Mouse (Mus musculus) lung, adult 2 months (tissue): ENCODE results near the gene Ccl5. TPM values are rescaled to one million over a fixed set of nuclear protein-coding genes. Genes with fewer than 3 reads are reported as not detected.
A peak's percentile ranks its signal among the peaks of the same experiment; 100 is the strongest.
"Not testable (repeated sequence)": the region's sequence is repeated elsewhere in the genome, so short reads cannot be mapped to it uniquely, and the experiment has no call there.

Experiments
- DNase-seq: peaks from one replicate; pipeline ENCODE4 v3.0.0; 2022
- H3K4me1 ChIP-seq: fragments of 200-500 bp; 2 replicates; pipeline ENCODE4 v1.6.1; 2011; ENCODE audit warnings: low read length; ENCODE audit not compliant: control insufficient read depth, insufficient read depth
- H3K4me3 ChIP-seq: fragments of 200-500 bp; replicated peaks from 2 replicates; pipeline ENCODE3; 2011; ENCODE audit warnings: low read depth, mild to moderate bottlenecking, control low read depth, low read length; ENCODE audit errors: extremely low read depth
- CTCF ChIP-seq: fragments of 200-500 bp; IDR thresholded peaks from 2 replicates; pipeline ENCODE4 v1.5.1; 2011; ENCODE audit warnings: mild to moderate bottlenecking, low read length, control low read depth; ENCODE audit not compliant: insufficient read depth
- POLR2A ChIP-seq: fragments of 200-500 bp; IDR thresholded peaks from 2 replicates; pipeline ENCODE4 v1.6.1; 2011; ENCODE audit warnings: low read depth, mild to moderate bottlenecking, control low read depth, low read length, borderline replicate concordance; ENCODE audit errors: extremely low read depth
- WGBS: fragments of 180-500 bp; shearing (Covaris S2); methylation state at CpG from one replicate; pipeline ENCODE4 v1.1.7; 2018; 5-methylcytosine and 5-hydroxymethylcytosine counted together
- polyA plus RNA-seq: library from polyadenylated mRNA; depleted of rRNA; stranded (reverse); fragments of >200 nt; gene quantifications from 2 replicates; pipeline ENCODE4 v1.2.3, GENCODE M21; 2012

Ccl5 gene
- polyA plus RNA-seq, 1 experiment = 70.3 TPM

- H3K4me3 ChIP-seq = no peak overlapping the region
- no peaks in the 10 kb centered on the region for H3K4me1 ChIP-seq
- TF ChIP-seq CTCF (no peak), POLR2A (no peak)
- DNase-seq = no peak
Observed at GRCm38 (mm10) chr11:83566617-83567016, 36.3 kb upstream of the Ccl5 start.

DNA sequence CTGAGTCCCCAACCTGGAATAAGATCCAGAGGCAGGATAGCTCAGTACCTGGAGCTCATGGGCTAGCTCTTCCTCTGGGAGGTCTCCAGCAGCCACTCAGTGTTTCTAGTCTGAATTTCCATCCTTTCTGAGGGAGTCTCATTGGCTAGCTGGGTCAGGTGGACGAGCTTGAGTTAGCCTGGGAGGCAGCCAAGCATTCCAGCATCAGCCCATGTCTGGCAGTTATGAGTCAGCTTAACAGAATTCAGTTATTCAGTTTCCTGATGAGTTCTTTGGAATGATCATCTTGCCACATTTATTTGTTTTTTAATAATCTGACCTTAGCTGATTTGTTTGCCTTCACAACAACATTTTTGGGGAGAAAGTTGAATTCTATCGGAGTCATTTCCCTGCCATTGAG lies 33.4 kb upstream of the Ccl5 start:
- TF ChIP-seq CTCF (no peak), POLR2A (no peak)
- 40% methylated on average over 2 of the region's 2 CpGs for WGBS
- Histone ChIP-seq H3K4me3 (no peak overlapping the region), H3K4me1 (no peaks in the 10 kb centered on the region)
- DNase-seq = no peak

GRCm38 (mm10) chr11:83562311-83562887 lies 32.1 kb upstream of the Ccl5 start:
- no peak for DNase-seq
- H3K4me3 ChIP-seq = no peak overlapping the region
- no peaks in the 10 kb centered on the region for H3K4me1 ChIP-seq
- TF ChIP-seq POLR2A (no peak), CTCF (no peak)
- WGBS = 65% methylated on average over 6 of the region's 6 CpGs

DNA sequence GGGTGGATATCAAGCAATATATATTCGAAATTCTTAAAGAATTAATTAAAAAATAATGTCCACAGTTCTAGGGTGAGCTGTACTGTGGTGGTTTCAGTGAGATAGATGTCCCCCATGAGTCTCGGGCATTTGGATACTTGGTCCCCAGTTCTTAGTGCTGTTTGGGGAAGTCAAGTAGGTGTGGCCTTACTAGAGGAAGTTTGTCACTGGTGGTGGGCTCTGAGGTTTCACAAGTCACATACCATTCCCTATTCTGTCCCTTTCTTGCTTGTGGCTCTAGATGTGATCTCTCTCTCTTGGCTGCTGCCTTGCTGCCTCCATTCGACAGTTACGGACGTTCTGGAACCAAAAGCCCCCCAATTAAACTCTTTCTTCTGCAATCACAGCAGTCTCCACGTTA lies 30.1 kb upstream of the Ccl5 start:
- TF ChIP-seq POLR2A = no peak
- no peak for TF ChIP-seq CTCF
- H3K4me1 ChIP-seq = no peaks in the 10 kb centered on the region
- DNase-seq = no peak
- 67% methylated on average over 6 of the region's 6 CpGs for WGBS
- H3K4me3 ChIP-seq = no peak overlapping the region

- Histone ChIP-seq H3K4me1 (no peaks in the 10 kb centered on the region), H3K4me3 (no peak overlapping the region)
- TF ChIP-seq CTCF = no peak
- no peak for TF ChIP-seq POLR2A
- no peak for DNase-seq
- 71% methylated on average over 10 of the region's 10 CpGs for WGBS
Observed at GRCm38 (mm10) chr11:83557074-83557473, 26.8 kb upstream of the Ccl5 start.

GRCm38 (mm10) chr11:83556085-83556781 lies 25.9 kb upstream of the Ccl5 start:
- TF ChIP-seq POLR2A (no peak), CTCF (peak; percentile 13; the same call in 1 of the 2 replicates)
- DNase-seq = peak; percentile 11

GRCm38 (mm10) chr11:83551668-83552067 lies 21.4 kb upstream of the Ccl5 start:
- no peak for DNase-seq
- WGBS = 83% methylated on average over 5 of the region's 5 CpGs
- no peak for TF ChIP-seq CTCF
- TF ChIP-seq POLR2A = no peak
- Histone ChIP-seq H3K4me3 (no peak overlapping the region), H3K4me1 (no peaks in the 10 kb centered on the region)

More at GRCm38 (mm10) chr11:83556085-83556781, 25.9 kb upstream of the Ccl5 start:
- WGBS = 27% methylated on average over 8 of the region's 8 CpGs
- H3K4me1 ChIP-seq = no peaks in the 10 kb centered on the region
- H3K4me3 ChIP-seq = no peak overlapping the region

GRCm38 (mm10) chr11:83551037-83551436 lies 20.7 kb upstream of the Ccl5 start:
- WGBS = 81% methylated on average over 7 of the region's 7 CpGs
- not testable (repeated sequence) for H3K4me1 ChIP-seq, H3K4me3 ChIP-seq, DNase-seq

DNA sequence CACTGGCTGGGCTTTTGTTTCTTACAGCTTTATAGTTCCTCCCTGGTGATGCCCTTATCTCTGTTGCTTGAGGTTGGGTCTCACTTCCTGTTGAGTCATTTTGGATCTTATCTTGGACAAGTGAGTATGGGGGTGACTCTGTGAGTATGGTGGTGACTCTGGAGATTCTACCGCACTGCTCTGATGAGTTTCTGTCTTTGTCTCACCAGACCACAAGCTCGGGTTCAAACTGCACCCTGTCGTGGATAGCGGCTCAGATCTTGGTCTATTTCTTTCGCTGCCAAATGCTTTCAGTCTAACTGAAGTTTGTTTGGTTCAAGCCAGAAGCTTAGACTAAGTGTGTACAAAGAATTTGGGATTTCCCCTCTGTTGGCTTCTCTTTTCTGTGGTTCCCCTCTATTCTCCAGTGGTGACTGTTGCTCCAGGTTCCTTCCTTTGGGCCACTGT lies 19.9 kb upstream of the Ccl5 start:
- Histone ChIP-seq H3K4me3 (no peak overlapping the region), H3K4me1 (no peaks in the 10 kb centered on the region)
- TF ChIP-seq POLR2A = no peak
- no peak for TF ChIP-seq CTCF
- DNase-seq = no peak
- WGBS = 61% methylated on average over 5 of the region's 5 CpGs

- no peak for TF ChIP-seq POLR2A
- TF ChIP-seq CTCF = no peak
- DNase-seq = no peak
- WGBS = 46% methylated on average over 3 of the region's 3 CpGs
Observed at GRCm38 (mm10) chr11:83544214-83544613, 13.9 kb upstream of the Ccl5 start.

DNA sequence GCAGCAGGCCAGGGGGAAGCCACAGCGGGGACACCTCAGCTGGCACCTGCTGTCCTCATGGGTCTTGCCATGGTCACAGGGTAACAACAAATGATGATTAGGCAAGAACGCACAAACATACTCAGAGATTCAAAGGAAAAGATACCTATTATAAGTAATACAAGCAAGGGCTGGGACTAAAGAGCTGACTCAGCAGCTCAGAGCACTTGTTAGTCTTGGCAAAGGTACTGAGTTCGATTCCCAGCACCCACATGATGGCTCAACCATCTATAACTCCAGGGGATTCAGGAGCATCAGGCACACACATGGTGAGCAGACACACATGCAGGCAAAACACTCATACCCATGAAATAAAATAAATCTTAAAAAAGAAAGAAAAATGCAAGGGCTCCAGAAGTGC lies 11.1 kb upstream of the Ccl5 start:
- no peak for TF ChIP-seq POLR2A
- no peak for TF ChIP-seq CTCF
- Histone ChIP-seq H3K4me1 (no peaks in the 10 kb centered on the region), H3K4me3 (no peak overlapping the region)
- 85% methylated on average over 3 of the region's 3 CpGs for WGBS
- DNase-seq = no peak

More at GRCm38 (mm10) chr11:83544214-83544613, 13.9 kb upstream of the Ccl5 start:
- Histone ChIP-seq H3K4me3 (no peak overlapping the region), H3K4me1 (no peaks in the 10 kb centered on the region)
